Mouse (Mus musculus) gastrocnemius, postnatal 14 days (tissue): ENCODE data around the gene Sdr42e1. TPM values are rescaled to one million over a fixed set of nuclear protein-coding genes. Genes with fewer than 3 reads are reported as not detected.

Experiments
- DNase-seq: peaks from one replicate; pipeline ENCODE4 v3.0.0; 2021; ENCODE audit warnings: mixed read lengths
- intact Hi-C: fragments of 180-260 bp; cut with DNase I; formaldehyde crosslinking; loops from one replicate; pipeline ENCODE4 v1.15.1; 2025; ENCODE audit warnings: low total_unique reads
- long read RNA-seq, 2 experiments: library from polyadenylated mRNA; stranded (forward); transcript quantifications; one replicate each; pipeline ENCODE4 v2.0.0; 2021
- total RNA-seq, 2 experiments: library from RNA; stranded (reverse); gene quantifications; 2 replicates each; pipeline ENCODE4 v1.2.3; 2021

The Sdr42e1 gene
- total RNA-seq = under 1 TPM; 0.37 to 0.55 TPM
- long read RNA-seq, experiment 1 = 0 reads
- long read RNA-seq, experiment 2, partial matches to known transcripts = 0 of 1 reads
- long read RNA-seq, experiment 2, other reads (novel, unspliced or antisense) = 0 of 1 reads

GRCm38 (mm10) chr8:117673430-117673830 lies at the start of gene Sdr42e1:
TSS of gene Sdr42e1 (minus strand) at chr8:117673689.
- intact Hi-C loops = no loop called here
- DNase-seq = peak; percentile 21

- DNase-seq = no peak
- intact Hi-C loops = no loop called here
Measured at GRCm38 (mm10) chr8:117718152-117718860, 44.8 kb upstream of the Sdr42e1 start.

- intact Hi-C loops = no loop called here
- DNase-seq = no peak
Measured at GRCm38 (mm10) chr8:117715896-117716295, 42.4 kb upstream of the Sdr42e1 start.

- intact Hi-C loops = no loop called here
- DNase-seq = no peak
Measured at GRCm38 (mm10) chr8:117714604-117715003, 41.1 kb upstream of the Sdr42e1 start.

GRCm38 (mm10) chr8:117712226-117712625 lies 38.7 kb upstream of the Sdr42e1 start:
- no peak for DNase-seq
- intact Hi-C loops = no loop called here

GRCm38 (mm10) chr8:117706141-117706540 lies 32.7 kb upstream of the Sdr42e1 start:
- DNase-seq = no peak
- intact Hi-C loops = no loop called here

- intact Hi-C loops = no loop called here
- no peak for DNase-seq
Measured at GRCm38 (mm10) chr8:117702701-117703100, 29.2 kb upstream of the Sdr42e1 start.

- no peak for DNase-seq
- intact Hi-C loops = no loop called here
Measured at GRCm38 (mm10) chr8:117701859-117702258, 28.4 kb upstream of the Sdr42e1 start, which contains the start of gene Hsd17b2. TSS of gene Hsd17b2 (plus strand) at chr8:117701904.

GRCm38 (mm10) chr8:117701246-117701645 lies 27.8 kb upstream of the Sdr42e1 start:
- DNase-seq = no peak

GRCm38 (mm10) chr8:117700699-117701098 lies 27.2 kb upstream of the Sdr42e1 start:
- intact Hi-C loops = no loop called here

More at GRCm38 (mm10) chr8:117701246-117701645, 27.8 kb upstream of the Sdr42e1 start:
- intact Hi-C loops = no loop called here

GRCm38 (mm10) chr8:117697248-117697647 lies 23.8 kb upstream of the Sdr42e1 start:
- peak; percentile 23 for DNase-seq
- intact Hi-C loops = loop anchor here (5.0 kb wide), 1 partner anchor 165 kb away; no protein-coding TSS in a partner anchor

More at GRCm38 (mm10) chr8:117700699-117701098, 27.2 kb upstream of the Sdr42e1 start:
- DNase-seq = no peak

GRCm38 (mm10) chr8:117695636-117696035 lies 22.1 kb upstream of the Sdr42e1 start:
- no peak for DNase-seq
- intact Hi-C loops = loop anchor here (5.0 kb wide), 1 partner anchor 167 kb away; no protein-coding TSS in a partner anchor

GRCm38 (mm10) chr8:117692131-117692530 lies 18.6 kb upstream of the Sdr42e1 start:
- no peak for DNase-seq
- intact Hi-C loops = no loop called here

GRCm38 (mm10) chr8:117687890-117688289 lies 14.4 kb upstream of the Sdr42e1 start:
- no peak for DNase-seq
- intact Hi-C loops = no loop called here

- intact Hi-C loops = no loop called here
- DNase-seq = no peak
Measured at GRCm38 (mm10) chr8:117684504-117684903, 11.0 kb upstream of the Sdr42e1 start.

- DNase-seq = no peak
- intact Hi-C loops = no loop called here
Measured at GRCm38 (mm10) chr8:117683925-117684472, 10.5 kb upstream of the Sdr42e1 start.

GRCm38 (mm10) chr8:117678650-117679049 lies 5.2 kb upstream of the Sdr42e1 start:
- no peak for DNase-seq
- intact Hi-C loops = no loop called here

GRCm38 (mm10) chr8:117677011-117677410 lies 3.5 kb upstream of the Sdr42e1 start:
- intact Hi-C loops = no loop called here
- DNase-seq = no peak

GRCm38 (mm10) chr8:117676460-117676859 lies 3.0 kb upstream of the Sdr42e1 start:
- no peak for DNase-seq
- intact Hi-C loops = no loop called here

GRCm38 (mm10) chr8:117675171-117675570 lies 1.7 kb upstream of the Sdr42e1 start:
- intact Hi-C loops = no loop called here
- DNase-seq = no peak

GRCm38 (mm10) chr8:117672558-117672957 lies 931 bp downstream of the Sdr42e1 start:
- intact Hi-C loops = no loop called here

More at GRCm38 (mm10) chr8:117672558-117672957, 931 bp downstream of the Sdr42e1 start:
- DNase-seq = no peak
